Mouse (Mus musculus) embryo, embryonic 9.5 days (tissue): Measurements from ENCODE around the gene Siah3.

Source experiments
- DNase-seq: peaks from one replicate; pipeline ENCODE4 v3.0.0-alpha.2; 2017; ENCODE audit errors: extremely low spot score

Gene Siah3

GRCm38 (mm10) chr14:75519668-75520067 is 63.9 kb downstream of the Siah3 start:
- DNase-seq, result no peak

- DNase-seq, result no peak
These were observed 68.9 kb downstream of the Siah3 start for GRCm38 (mm10) chr14:75524648-75525047.

- no peak for DNase-seq
These were observed 69.8 kb downstream of the Siah3 start for GRCm38 (mm10) chr14:75525376-75526145.

- no peak for DNase-seq
These were observed 71.8 kb downstream of the Siah3 start for GRCm38 (mm10) chr14:75527464-75528190.

GRCm38 (mm10) chr14:75530815-75531353 is 75.1 kb downstream of the Siah3 start:
- DNase-seq, result no peak

GRCm38 (mm10) chr14:75539205-75539604 is 83.4 kb downstream of the Siah3 start:
- DNase-seq, result no peak

GRCm38 (mm10) chr14:75540216-75540995 is 84.6 kb downstream of the Siah3 start:
- no peak for DNase-seq

- DNase-seq, result peak; percentile 53
These were observed 85.2 kb downstream of the Siah3 start for GRCm38 (mm10) chr14:75540996-75541350.

GRCm38 (mm10) chr14:75541731-75542130 is 85.9 kb downstream of the Siah3 start:
- peak; percentile 75 for DNase-seq

GRCm38 (mm10) chr14:75561577-75562331 is 106.0 kb downstream of the Siah3 start:
- DNase-seq, result no peak

GRCm38 (mm10) chr14:75565534-75566140 is 109.9 kb downstream of the Siah3 start:
- no peak for DNase-seq

GRCm38 (mm10) chr14:75566303-75566702 is 110.5 kb downstream of the Siah3 start:
- no peak for DNase-seq

GRCm38 (mm10) chr14:75579010-75579409 is 123.2 kb downstream of the Siah3 start:
- no peak for DNase-seq
